Mouse (Mus musculus) gastrocnemius, postnatal 10 days (tissue): Measurements from ENCODE around the gene Bap1. TPM values are rescaled to one million over a fixed set of nuclear protein-coding genes. Genes with fewer than 3 reads are reported as not detected.
A peak's percentile ranks its signal among the peaks of the same experiment; 100 is the strongest.

Experiments
- DNase-seq: peaks from one replicate; pipeline ENCODE4 v3.0.0; 2021; ENCODE audit warnings: mixed read lengths
- long read RNA-seq, 2 experiments: library from polyadenylated mRNA; stranded (forward); transcript quantifications; one replicate each; pipeline ENCODE4 v2.0.0; 2021
- total RNA-seq, 2 experiments: library from RNA; stranded (reverse); gene quantifications; 2 replicates each; pipeline ENCODE4 v1.2.3; 2021

The Bap1 gene
- 10 to 100 TPM; 40.1 to 44.6 TPM for total RNA-seq
- long read RNA-seq, experiment 1, transcript Bap1-201 (17 exons, 3,460 nt): major isoform, 123 of 161 reads
- long read RNA-seq, experiment 1, partial matches to known transcripts: 18 of 161 reads
- long read RNA-seq, experiment 1, other reads (novel, unspliced or antisense): 20 of 161 reads
- long read RNA-seq, experiment 2, transcript Bap1-201 (17 exons, 3,460 nt): major isoform, 94 of 125 reads
- long read RNA-seq, experiment 2, partial matches to known transcripts: 9 of 125 reads
- long read RNA-seq, experiment 2, other reads (novel, unspliced or antisense): 22 of 125 reads

DNA sequence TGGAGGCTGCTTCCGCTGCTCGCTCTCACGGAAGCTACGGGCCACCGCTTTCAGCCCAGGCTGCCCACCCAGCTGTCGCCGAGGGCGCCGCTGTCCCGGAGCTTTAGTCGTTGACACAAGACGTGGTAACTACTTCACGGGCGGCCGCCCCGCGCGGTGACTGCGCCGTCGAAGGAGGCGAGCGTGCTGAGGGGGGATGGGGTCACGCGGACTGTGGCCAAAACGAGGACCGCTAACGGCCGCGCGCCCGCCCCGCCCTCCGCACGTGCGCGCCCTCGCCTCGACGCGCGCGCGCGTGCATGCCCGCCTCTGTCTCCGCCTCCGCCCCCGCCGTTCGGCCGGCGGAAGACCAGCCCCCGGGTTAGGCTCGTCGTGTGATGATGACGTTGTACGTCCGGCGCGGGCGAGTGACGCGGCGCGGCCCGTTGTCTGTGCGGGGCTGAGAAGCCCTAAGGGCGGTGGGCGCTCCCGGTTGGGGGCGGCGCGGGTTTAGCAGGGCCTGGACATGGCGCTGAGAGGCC is at the start of gene Bap1, which contains the start of gene Phf7:
Gene Bap1, plus strand, starts transcription at position 367 of the 521 bp plus-strand sequence.
Gene Phf7, minus strand, starts transcription at position 234 of the 521 bp plus-strand sequence.
- DNase-seq: peak; percentile 98

DNA sequence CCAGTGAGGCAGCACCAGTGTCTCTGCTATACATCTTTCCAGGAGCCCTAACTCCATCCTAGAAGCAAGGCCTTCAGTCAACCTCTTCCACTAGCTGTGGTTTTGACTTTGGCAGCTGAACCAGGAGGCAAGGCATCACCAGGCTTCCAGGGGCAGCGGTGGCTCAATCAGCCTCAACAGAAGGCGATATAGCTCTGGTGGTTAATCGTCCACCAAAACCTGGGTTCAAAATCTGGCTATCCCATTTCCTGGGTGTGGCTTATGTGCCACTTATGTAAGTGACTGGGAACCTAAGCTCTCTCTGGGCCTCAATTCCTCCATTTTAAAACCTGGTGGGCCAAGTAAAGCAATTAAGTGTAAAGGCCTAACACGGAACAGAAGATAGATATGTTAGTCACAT is 46.4 kb upstream of the Bap1 start:
- DNase-seq: no peak

DNA sequence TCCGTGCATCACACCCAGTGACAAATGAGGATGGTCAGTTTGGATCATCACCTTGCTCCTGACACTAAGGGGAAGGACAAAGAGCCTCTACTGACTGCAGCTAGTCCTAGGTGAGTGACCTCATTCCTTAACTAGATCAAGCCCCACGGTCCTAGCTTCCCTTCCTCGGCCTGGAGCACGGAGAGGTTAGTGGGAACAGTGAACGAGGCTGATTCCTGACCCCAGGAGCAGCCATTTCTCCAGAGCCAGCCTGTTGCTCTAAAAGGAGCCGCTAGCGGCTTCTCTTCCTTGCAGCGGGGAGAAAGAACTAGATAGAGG is 46.0 kb upstream of the Bap1 start:
- DNase-seq: no peak

DNA sequence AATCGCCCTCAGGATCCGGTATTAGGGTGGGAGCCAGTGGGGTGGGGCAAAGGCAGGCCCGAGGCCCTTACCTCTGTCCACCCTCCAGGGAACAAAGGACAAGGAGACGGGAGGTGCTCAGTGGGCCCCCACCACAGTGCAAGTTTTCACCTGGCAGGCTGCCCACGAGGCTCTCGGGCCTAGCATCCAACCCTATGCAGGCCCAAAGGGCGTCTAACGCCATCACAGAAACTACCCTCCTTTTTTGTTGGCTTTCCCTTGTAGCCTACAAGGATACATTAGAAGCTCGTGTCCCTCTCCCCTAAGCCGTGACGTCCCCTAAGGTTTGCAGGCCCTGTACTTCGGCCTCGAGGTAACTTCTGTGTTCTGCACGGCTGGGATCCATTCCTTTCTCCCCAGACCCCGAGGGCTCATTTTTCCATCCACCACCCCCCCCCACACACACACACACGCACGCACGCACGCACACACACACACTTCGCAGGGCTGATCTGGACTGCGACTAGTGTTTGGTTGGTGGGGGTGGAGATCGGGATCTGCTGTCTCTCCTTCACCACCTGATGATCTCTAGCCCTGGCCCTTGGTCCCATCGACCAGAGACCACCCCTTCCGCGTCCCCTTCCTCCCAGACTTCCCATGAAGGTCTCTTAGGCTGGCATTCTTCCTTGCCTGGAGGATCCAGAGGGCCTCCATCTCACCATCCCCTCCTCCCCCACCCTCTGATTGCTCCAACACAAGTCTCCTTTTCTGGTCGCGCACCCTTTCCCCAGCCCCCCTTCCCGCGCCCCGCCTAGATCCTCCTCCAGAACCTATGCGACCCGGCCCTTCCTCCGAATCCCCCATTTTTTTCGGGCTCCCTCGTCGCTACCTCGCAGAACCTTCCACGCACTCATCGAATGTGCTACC is 45.4 kb upstream of the Bap1 start:
- peak; percentile 71 for DNase-seq

DNA sequence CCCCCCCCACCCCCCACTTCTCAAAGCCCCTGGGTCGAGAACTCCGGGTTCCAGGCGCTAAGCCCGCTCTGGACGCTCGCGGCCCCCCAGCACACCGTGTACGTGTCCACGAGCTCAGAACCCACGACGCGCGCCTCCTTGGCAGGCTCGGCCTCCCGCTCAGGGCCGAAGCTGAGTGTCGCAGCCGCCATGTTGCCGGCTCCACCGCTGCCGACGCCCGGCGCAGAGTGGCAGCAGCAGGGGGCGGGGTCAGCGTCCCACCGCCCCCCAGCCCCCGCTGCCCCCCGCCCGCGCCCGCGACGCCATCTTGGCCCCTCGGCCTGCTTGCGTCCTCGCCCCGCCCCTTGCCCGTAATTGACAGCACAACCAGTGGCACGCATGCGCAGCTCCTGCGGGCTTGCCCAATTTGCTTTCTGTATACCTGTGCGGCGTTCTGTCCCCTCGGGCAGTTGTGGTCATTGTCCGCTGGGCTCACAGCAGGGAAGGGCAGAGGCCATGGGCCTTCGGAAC is 44.7 kb upstream of the Bap1 start:
- peak; percentile 97 for DNase-seq

DNA sequence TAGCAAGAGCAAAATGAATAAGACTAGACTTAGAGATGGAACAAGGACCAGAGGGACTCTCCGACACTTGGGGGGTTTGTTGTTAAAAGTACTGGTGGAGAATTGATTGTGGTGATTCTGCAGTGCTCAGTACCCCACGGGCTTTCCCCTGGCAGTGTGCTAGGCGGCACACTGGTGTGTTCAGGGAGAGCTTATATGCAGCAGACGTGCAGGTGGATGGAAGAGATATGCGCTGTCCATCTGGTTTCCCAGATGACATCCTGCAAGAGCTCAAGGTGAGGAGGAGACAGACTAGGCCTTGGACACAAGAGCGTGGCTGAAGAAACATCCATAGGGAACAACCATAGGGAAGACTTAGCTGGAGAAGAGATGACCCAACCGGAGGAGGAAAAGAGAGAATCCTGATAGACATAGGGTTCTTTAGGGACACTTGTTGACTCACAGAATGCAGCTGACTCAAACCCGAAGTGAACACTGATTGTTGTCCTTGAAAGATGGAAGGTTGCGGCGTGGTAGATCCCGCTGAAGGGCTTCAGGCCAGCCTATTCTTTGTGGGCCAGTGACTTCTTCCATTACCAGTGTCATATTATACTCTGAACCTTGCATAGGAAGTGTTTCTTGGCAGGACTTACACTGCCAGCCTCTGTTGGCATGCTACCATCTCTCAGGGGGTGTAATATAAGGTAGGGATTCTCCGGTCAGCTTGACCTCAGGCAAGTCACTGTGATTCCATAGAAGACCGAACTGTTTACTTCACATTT is 44.0 kb upstream of the Bap1 start:
- no peak for DNase-seq

DNA sequence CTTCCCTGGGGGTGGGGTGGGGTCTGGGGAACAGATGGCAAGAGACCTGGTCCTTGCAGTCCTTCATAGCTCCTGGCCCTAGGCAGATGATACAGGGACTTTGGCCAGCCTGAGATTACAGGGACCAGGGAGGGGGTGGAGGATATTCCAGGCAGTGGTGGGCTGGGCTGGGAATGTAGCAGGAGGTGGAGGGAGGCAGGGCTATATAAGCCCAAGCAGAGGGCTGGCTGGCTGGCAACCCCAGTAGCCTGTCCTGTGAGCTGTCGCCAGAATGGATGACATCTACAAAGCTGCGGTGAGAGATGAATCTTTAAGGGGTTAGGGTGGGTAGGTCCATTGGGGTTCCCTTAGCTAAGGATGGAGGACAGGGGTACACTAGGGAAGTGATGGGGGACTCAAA is 43.2 kb upstream of the Bap1 start, which contains the start of gene Tnnc1:
Gene Tnnc1, plus strand, starts transcription at position 229 of the 400 bp plus-strand sequence.
- DNase-seq: no peak

DNA sequence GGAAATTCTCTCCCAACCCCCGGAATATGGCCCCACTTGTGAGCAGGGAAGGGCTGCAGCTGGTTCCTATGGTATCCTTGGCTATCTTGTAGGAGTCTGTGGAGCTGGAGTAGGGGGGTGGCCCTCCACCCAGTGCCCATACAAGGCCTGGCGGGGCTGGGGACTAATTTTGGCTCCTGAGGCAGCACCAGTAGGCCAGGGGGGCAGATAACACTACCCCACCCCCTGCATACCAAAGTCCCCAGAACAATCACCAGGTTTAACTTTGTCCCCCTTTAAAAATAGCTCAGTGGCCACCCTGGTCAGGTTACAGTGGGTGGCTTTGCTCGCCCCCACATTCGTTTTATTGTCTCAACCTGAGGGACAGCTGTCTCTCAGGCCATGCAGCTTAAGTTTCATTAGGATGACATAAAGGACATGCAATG is 42.1 kb upstream of the Bap1 start:
- no peak for DNase-seq

DNA sequence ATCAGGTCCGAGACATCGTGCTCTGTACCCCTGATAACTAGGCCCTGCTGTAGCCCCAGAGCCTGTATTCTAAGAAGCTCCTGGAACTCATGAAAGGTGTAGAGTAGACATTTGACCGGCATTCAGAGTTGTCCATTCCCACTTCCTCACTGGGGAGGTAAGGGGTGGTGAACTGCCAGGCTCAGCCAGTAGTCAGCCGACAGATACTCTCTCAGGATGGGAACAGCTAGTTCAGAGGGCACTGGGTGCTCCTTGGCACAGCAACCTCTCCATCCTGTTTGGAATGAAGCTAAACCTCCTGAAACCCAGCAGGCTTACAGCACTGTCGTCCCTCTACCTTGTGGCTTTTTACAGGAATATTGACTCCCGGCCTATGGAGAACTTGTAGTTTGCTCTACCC is 39.4 kb upstream of the Bap1 start:
- DNase-seq: no peak

DNA sequence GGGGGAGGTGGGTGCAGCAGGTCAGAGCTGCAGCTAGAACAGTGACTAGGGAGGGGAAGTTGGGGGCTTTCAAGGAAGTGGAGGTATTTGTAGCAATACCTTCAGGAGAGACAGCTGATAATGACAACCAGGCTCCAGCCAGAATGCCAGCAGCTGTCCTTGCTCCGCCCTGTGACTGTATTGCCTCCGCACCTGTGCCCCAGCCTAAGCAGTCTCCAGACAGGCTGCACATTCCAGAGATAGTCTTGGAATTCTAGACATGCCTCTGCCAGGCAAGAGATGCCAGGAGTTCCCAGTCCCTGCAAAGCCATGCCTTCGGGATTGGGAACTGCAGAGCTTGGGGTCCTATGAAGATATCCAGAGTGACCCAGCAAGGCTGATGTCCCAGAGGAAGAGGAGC is 38.8 kb upstream of the Bap1 start:
- DNase-seq: no peak

DNA sequence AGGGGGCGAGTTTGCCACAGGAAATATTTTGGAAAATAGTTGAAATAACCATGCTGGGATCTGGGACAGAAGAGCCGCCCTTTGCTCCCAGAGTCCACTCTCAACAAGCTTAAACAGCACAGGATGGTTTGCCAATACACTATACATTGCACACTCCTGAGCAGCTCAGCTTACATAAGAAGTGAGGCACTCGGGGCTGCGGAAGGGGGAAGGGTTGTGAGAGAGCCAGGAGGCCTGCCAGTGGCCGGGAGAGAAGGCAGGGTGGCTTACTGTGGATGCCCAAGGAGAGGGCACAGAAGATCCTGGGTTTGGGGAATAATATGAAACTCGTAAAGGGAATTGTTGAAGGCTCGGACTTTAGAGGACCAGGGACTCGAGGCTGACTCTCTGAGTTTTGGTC is 37.4 kb upstream of the Bap1 start:
- no peak for DNase-seq

DNA sequence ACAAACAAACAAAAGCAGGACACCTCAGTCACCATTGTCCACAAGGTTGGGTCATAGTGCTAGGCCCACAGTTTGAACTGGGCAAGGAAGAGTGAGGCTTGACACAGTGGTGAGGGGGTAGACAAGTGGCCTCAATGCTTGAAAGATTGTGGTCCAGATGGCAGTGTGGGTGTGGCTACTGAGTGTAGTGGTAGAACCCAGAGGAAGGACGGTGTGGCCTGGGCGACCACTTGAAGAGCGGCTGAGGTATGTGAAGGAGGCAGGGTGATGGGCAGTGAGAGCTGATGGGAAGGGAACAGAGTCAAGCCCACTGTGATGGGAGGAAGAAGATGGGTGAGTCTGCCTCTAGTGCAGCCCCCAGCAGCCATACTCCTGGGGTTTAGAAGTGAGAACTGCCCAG is 36.6 kb upstream of the Bap1 start:
- DNase-seq: no peak

DNA sequence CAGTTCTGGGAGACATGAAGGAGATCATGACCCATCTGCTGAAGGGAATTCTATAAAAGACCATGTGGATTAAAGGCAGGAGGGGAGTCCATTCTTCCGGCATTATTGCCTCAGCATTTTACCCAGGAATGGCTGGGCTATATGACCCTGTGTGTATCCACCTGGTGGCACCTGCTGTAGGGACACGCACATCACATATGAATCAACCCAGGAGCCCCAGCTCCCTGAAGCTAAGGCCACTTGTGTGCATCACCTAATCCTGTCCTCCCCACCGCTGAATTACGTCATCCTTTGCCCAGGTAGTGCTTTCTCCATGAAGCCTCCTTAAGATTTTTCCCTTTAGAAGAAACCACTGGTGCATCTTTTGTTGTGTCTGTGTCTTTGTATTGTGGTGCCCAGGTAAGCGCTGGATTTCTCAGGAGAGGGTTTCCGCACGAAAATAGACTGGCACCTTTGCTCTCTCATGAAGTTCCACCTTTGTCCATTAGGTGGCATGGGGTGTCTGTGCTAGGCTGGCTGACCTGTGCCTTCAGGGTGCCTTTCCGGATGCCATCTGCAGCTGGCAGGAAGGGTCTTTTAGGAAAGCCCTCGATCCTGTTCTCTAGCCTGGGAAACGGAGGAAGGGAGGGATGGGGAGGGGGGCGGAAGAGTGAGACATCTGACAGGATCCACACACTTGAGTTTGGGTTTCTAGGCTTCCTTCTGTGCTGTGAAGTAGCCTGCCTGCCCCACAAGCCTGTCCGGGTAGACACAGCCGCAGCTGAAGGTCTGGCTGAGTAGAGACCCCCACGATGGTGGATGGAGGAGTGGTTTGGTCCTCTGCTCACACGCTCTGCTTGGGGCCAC is 35.9 kb upstream of the Bap1 start:
- peak; percentile 56 for DNase-seq

DNA sequence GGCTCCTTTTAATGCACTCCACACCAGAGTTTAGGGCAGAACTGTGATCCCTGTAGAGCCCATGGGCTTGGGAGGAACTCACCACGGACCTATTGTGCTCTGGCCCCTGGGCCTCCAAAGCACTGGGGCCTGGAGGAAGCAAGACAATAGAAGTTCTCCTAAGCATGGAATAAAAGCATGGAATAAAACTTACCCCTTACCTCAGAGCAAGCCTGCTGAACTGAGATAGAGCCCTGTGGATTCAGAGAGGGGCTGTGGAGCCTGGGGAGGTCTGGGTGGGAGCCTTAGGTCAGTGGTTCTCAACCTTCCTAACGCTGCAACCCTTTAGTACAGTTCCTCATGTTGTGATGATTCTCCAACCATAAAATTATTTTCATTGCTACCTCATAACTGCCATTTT is 34.4 kb upstream of the Bap1 start, which contains the start of gene Nisch:
Gene Nisch, minus strand, starts transcription at position 101 of the 400 bp plus-strand sequence.
- DNase-seq: no peak

DNA sequence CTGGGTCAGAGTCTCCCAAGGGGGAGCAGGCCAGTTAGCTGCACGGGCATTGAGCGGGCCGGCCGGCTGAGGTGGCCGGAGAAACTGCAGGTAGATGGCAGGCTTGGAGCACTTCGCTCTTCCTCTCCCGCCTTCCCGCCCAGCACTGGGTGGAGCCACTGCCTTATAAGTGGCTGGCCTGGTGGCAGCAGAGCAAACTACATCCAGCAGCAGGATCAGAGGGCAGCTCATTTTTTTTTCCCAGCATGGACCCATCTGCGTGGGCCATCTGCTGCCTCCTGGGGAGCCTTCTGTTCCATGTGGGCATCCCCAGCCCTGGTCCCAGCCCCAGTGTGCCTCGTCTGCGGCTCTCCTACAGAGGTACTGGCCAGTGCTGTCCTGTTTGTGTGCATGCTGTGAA is 33.6 kb upstream of the Bap1 start, which contains the start of gene Sema3g:
Gene Sema3g, plus strand, starts transcription at position 195 of the 400 bp plus-strand sequence.
- DNase-seq: peak; percentile 54

DNA sequence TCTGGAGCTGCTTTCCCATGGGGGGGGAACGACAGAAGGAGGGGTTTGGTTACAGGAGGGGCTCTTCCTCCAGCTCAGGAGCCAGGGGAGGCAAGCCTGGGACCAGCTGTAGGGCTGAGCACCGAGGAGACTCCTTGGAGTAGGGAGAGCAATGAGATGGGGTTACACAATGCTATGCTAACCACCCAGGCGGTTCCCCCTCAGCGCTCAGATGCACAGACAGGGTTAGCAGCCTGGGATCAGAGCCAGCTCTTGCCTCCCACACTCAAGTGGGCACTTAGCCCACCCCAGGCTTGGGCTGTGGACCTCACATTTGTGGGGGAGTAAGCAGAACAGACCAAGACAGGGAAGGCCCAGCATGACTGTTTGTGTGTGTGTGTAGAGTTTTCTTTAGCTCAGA is 24.3 kb upstream of the Bap1 start:
- DNase-seq: peak; percentile 48

DNA sequence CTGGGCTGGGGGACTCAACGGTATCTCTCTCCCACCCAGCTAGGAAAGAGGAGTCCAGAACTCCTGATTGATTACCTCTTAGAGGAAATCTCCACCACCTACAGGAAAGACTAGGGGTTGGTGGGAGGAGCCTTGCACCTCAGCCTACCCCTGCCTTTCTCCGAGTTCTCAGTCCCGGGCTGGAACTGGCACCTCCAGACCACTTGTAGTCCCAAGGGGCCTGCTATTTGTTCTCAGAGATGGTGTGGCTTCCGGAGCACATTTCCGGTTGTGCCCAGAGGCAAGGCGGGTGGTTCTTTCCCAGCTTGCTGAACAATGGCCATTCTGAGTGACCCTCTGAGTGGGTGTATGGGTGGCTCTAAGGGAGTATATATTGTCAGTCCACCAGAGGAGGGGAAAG is 23.0 kb upstream of the Bap1 start:
- no peak for DNase-seq

DNA sequence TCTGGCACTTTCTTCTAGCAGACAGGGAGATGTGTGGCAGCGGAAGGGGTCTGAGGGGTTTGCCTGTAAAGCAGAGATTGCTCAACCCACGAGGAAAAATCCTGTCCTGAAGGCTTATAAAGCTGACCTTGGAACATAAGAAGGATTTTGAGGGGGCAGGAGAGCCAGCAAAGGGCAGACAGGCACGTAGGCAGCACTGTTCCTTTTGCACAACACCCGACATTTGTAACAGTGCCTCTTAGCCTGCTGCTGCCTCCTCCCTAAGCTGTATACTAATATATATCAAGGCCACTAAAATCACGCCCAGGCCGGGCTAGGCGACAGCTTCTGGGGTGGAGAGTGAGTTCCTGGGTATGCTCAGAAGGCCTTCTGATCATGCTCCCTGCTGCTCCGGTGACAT is 20.8 kb upstream of the Bap1 start:
- no peak for DNase-seq

DNA sequence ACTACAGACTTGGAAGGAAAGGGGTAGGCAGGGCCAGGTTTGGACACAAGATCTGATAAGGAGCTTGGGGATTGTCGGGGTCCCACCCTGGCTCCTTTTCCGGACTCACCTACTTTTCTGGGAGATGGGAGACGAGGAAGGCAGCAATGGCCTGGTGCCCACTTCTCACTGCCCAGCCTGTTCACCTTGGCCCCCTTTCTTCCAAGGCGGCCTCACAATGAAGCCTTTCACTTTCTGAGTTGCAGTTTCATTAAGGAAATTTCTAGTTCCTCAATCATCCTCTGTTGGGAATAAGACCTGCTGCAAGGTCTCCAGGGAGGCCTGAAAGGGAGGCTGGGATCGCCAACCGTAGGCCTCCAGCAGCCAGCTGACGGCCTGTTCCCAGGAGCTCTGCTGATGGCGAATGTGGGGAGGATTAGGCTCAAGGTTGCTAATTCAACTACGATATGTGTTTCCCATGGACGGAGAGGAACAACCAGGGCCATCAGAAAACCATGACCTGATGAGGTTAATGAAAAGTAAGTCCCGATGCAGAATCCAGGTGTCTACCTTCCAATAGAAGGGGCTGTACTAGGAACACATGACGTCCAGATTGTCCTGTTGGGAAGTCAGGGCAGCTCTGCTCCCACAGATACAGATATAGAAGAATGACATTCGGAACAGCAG is 18.7 kb upstream of the Bap1 start:
- DNase-seq: no peak
